Mouse (Mus musculus): Measurements from ENCODE around the gene Isx. TPM values are rescaled to one million over a fixed set of nuclear protein-coding genes. Genes with fewer than 3 reads are reported as not detected.

Isx gene
- total RNA-seq (2021) = not detected
- long read RNA-seq = 0 reads

DNA sequence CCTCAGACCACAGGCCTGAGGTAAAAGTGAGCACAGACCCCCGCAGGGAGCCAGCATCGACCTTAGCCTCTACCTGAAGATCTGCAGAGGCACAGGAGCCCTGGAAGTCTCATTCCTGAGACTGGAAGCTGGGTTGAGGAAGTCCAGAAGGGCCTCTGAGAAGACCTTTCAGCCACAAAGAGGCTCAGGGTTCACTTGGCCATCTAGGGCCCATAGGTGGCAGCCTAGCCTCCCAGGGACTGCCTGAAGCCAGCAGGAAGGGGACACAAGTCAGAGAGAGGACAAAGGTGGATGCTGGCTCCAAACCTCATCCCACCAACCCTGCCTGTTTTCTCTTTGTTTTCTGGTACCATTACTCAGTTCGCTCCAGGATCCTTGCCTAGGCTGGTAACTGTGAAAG is at the start of gene Isx:
Gene Isx (plus strand): TSS at position 234 of the 400 bp plus-strand sequence.
- no peak for DNase-seq (ENCODE audit: low spot score in 2 of 2)

DNA sequence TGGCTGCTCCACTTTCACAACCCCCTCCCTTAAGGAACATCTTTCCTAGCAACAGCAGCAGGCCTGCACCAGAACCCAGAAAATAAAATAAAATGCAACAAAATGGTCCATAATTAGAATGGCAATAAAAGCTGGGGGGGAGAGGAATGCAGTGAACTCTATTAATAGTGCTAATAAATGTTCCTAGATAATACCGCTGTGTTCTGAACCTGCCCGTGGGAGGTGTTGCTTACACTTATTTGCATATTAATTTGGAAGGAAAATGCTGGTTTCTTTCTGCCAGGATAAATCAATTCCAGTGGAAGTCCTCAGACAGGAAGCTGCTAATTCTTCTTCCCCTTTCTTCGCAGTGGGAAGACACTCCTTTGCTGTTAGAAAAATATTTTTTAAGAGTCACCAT is 45.3 kb upstream of the Isx start:
- DNase-seq (ENCODE audit: low spot score in 2 of 2) = no peak

DNA sequence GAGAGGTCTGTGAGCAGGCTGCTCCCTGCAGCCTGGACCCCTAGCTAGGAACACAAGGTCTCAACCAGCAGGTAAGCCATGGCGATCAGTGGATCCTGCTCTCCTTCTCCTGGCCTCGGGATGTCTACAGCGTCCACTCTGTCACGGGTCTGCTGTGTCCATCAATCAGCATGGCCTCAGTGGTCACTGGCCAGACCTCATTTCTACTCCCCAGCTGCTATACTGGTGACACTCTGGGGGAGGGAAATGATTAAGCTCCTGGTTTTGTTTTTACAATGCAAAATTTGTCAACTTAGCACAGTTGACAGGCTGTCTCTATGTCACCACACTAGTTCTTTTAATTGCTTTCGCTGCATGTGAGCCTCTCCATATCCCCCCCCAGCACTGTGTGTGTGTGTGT is 41.7 kb upstream of the Isx start:
- DNase-seq (ENCODE audit: low spot score in 2 of 2) = no peak

DNA sequence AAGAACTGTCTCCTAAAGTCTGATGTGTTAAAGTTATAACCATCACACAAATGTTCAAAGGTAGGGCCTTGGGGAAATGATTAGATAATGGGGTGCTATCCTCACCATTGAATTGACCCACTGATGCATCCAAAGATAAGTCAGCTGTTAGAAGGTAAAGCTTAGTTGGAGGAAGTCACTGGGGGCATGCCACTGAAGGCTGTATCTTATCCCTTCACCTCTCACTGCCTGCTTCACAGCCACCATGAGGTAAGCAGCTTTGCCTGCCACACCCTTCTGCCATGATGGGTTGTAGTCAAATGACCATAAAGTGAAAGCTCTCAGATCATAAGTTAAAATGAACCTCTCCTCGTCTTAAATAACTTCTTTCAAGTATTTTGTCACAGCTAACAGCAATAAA is 38.7 kb upstream of the Isx start:
- DNase-seq (ENCODE audit: low spot score in 2 of 2) = no peak

DNA sequence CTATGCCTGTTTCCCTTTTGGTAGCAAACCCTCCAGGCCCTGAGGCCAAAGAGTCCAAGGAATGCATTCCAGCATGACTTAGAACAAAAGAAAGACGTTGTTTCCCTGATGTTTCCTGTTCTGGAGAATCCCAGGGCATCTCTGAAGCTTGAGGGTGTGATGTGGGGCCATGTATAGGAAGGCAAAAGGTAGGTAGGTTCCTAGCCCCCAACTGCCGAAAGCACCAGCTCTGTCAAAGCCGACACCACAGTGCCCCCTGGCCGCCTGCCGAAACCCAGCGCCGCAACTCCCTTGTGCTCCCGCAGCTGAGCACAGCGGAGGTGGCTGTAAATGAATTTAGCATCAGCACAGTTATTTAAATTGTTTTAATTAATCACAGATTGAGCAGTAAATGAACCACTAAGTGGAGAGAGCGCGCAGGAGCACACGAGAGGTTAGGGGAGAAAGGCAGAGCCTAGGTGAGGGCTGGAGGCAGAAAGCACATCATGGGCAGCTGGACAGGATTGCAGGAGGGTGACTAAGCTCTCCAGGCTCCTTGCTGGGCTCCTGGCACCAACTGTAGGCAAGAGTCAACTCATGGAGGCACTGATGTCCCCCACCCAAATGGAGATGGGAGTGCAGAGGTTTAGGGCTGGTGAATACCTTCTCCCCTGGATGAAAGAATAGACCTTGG is 25.5 kb upstream of the Isx start:
- DNase-seq (ENCODE audit: low spot score in 2 of 2) = peak; percentile 37 to 65

DNA sequence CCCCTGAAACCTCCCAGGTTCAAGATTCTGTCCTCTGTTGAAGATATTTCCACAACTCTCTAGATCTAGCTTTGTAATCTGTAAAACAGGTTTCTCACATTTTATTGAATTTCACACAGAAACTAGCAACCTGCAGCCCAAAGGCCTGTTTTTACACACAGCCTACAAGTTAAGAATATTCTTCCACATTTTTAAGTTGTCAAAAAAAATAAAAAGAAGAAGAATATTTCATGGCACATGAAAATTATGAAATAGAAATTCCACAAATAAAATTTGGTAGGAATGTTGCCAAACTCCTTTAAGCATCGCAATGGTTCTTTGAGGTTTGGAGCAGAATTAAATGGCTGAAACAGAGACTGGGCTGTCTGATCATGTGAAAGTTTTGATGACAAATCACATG is 24.3 kb upstream of the Isx start:
- DNase-seq (ENCODE audit: low spot score in 2 of 2) = no peak

DNA sequence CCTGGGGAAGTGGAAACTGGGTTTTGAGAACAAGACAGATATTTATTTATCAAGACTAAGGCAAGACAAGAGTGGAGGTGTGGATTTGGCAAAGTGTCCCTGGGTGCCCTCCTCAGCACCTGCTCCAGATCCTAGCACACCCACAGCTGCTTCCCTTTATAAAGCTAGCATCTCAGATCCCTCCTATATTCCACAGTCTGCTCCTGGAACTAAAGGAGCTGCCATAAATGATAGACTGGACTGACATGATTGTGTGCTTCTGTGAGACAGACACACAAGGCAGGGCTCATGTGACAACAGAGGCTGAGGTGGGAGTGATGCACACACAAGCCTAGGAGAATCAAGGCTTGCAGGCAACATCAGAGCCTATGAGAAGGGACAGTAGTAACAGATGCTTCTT is 22.0 kb upstream of the Isx start:
- no peak for DNase-seq (ENCODE audit: low spot score in 2 of 2)

DNA sequence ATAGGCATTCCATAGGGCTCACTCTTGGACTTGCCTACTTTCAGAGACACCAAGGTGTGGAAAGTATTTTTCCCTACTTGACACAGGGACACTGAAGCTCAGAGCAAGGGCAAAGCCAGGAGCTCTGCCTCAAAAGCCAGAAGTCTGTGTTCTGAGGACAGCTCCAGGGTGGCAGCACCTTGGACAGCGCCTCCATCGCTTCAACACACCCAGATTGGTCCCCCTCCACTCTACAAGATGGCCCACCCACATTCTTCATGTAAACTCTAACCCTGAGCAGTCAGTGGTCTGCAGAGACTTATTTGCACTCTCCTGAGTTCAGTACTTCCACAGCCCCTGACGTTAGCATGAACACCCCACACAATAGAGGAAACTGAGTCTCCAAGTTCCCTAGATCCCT is 21.1 kb upstream of the Isx start:
- no peak for DNase-seq (ENCODE audit: low spot score in 2 of 2)

DNA sequence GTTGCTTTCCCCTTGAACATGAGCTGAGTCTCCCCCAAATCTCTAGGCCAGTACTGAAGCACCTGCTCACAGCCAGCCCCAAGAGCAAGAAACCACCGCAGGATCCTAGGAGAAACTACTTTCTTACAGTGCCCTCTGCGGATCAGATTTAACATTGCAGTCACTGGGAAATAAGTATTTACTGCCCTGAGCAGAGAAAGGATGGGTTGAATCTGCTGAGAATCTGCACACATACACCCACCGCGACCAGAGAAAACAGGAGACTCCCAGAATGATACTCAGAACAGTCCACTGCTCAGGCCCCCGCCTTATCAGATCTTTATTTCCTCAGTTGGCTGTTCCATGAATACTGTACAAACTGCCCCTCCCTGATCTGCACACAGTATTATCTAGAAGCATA is 19.5 kb upstream of the Isx start:
- DNase-seq (ENCODE audit: low spot score in 2 of 2) = peak; percentile 69 to 76

DNA sequence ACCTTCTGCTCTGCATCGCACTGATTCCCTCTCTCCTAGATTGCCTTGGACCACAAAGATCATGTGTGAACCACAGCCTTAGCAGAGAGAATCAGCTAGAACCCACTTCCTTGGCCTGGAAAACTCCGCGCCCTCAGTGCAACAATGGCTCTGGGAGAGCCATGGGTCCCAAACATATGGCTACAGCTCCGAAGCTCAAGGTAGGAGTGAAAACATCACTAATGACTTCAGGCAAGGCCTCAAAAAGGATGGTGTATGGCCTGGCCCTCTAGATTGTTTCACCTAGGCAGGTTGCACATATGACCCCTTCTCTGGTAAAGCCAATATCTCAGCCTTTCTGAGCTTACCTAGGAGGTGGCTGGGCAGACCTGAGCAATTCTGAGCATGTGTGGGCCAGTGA is 18.2 kb upstream of the Isx start:
- DNase-seq (ENCODE audit: low spot score in 2 of 2) = no peak

DNA sequence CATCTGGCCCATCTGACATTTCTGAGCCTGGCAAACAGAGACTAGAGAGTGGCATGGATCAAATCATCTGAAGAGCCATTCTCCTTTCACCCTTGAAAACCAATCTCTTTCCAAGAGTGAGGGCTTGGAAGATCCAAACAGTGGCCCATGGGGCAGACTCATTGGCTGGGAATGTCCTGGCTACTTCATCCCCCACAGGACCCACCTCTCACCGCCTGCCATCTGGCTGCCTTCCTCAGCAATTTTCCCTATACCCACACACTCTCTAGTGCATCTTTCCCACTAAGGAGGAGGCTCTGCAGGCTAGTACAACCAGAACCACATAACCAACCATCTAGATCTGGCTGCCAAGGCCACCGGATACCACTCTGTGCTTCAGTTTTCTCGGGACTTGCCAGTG is 17.6 kb upstream of the Isx start:
- no peak for DNase-seq (ENCODE audit: low spot score in 2 of 2)

DNA sequence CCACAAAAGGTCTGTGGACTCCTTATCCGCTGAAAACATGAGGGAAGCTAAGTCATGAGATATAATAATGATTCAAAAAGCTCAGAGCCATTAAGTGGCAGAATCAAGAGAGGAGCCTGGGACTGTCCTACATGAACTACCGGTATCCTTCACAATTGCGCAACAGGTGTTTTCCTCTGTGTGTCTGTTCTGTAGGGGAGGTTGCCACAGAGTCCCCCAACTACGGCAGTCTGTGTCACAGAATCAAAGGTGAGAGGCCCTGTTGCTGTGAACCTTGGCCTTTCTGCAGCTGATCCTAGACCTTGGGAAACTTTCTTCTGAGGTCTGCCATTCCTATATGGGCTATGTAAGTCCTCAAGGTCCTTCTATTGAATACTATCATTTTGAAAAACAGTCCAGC is 13.7 kb upstream of the Isx start:
- DNase-seq (ENCODE audit: low spot score in 2 of 2) = no peak

DNA sequence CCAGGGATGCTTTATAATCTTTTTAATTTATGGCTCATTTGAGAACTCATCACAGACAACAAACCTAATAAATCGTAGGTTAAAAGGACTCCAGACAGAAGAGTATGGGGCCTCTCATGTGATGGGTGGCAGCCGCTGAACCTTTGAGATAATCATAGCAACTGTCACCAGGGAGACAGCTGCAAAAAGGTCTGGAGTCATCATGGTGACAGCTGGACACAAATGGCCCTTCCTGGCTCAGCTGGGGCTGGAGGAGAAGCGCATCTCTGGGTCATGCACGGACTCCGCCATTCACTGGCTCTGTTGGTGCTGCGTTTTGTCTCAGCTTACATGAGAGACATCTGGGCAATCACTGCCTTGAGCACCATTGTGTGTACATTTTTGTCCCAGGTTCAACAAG is 12.5 kb upstream of the Isx start:
- no peak for DNase-seq (ENCODE audit: low spot score in 2 of 2)

DNA sequence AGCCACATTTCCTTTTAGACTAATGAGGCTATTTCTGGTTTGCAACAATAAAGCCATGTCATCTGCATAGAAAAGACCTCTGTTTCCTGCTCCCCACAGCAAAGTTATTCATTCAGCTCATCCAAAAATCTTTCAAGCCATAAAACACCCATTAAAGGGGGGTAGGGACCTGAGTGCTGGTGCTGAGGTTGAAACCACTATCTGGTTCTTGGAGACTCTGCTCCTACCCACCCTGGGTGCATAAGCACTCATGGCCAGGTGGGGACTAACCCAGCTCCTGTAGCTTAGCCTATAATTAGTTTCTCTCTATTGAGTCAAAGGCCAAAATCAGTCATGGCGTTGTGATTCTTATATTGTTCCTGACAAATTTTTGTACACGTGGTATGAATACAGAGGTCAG is 10.4 kb upstream of the Isx start:
- DNase-seq (ENCODE audit: low spot score in 2 of 2) = no peak

DNA sequence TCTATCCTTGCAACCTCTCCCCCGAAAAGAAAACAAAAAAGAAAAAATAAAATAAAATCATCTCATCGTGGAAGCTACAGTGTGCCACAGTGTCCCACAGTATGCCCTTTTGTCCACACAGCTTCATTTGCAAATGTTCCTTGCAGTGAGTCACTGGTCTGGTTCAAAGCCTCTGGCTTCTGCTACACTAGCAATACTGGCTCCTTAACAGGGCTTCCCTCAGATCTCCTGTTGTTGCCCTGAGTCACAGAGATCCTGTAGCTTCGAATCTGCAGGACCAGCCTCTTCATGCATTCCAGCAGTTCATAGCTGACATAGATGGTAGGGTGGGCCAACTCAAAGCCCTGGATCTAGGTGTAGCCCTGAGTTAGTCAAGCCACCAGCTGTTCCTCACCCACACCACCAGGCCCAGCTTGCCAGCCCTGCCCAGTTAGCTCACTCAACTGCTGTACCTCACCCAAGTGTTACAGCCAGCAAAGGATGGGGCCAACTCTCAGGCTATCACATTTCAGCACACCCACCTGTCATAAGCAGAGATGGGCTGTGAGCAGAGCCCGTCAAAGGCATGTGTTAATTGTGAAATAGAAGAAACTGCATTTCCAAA is 2.5 kb upstream of the Isx start:
- DNase-seq (ENCODE audit: low spot score in 2 of 2) = no peak

DNA sequence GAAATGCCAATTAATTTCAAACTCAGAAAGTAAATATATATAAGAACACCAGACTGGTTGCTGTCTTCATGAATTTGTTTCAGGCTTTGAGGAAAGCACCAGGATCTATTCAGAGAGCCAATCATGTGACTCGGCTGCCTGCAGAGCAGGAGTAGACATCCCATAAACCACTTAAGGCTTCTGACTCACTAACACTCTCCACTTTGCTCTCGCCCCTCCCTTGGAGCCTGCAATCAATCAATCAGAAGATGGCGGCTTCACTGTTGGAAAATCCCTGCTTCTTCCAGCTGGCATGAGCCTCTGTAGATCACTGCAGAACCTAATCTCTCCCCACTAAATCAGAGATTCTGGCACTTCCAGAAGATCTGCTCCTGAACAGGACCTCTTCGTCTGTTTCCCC is 1.3 kb upstream of the Isx start:
- no peak for DNase-seq (ENCODE audit: low spot score in 2 of 2)

DNA sequence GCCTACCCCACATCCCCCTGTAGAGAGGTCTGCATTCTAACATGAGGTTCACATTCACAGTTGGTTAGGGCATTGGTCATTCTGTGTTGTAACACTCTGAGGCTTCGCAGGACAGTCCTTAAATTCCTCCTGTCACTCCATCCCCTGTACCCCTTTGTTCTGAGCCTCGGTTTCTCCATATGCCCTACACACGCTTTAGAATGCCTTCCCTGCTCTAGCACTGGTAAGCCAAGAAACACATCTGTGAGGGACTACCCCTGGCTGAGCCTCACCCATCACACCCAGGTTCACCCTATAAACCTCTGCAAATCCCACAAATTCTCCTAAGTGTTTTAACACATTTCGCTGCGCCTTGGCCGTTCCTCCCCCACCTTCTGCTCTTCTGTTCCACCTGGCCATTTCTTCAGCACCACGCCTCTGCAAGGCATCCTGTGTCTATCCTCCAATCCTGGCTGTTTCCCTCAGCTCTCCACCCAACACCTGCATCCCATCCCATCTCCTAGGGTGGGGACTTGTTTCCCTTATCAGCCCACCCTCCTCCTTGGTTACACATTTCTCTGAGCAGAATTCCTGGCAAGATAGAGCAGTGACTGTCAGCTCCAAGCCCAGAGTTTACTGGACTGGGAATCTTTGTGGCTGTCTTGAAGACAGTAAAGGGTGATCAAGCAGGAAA is 686 bp upstream of the Isx start:
- no peak for DNase-seq (ENCODE audit: low spot score in 2 of 2)

DNA sequence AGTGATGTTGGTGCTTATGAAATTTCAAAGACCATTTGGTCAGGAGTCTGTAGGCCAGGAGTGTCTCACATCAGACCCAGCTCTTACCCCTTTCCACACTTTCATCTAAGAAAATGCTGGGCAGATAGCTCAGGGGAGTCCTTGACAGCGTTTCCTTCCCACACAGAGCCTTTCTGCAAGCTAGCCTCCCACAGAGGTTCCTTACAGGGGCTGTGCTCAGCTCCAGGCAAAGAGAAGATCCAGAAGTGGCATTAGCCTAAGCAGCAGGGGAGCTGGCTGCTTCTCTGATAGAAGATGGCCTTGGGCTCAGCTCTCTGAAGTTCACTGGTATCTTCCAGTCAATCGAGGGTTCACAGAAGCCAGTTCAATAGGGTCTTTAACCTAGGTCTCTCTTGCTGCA is 1.6 kb downstream of the Isx start:
- no peak for DNase-seq (ENCODE audit: low spot score in 2 of 2)

DNA sequence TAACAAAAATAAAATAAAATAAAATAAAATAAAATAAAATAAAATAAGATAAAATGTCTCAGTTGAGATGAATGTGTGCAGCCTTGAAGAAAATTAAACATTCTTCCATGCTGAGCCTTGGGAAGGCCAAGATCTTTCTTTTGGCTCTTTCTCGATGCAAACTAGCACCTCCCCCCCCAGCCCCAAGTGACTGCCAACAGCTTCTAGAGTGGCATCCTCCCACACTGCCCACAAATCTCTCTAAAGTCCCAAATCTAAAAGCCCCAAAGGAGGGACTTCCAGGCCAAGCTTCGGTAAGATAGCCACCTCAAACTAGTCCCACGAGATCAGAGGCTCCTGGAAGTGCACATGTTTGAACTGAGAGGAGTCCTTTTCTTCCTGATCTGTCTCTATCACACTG is 5.7 kb downstream of the Isx start:
- DNase-seq (ENCODE audit: low spot score in 2 of 2) = no peak

DNA sequence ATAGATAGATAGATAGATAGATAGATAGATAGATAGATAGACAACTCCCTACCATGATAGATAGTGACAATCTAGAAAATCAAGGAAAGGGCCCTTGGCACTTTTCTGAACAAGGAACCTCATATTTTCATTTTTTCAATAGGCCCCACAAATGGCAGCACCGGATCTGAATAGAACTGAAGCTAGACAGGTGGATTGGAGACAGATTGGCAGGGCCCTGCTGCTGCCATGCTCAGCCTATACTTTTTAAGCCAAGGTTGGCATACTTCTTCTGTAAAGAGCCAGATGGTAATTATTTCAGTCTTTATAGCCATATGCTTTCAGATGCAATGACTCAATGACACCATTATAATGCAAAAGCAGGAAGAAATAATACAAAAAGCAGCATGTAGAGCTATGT is 15.8 kb downstream of the Isx start:
- DNase-seq (ENCODE audit: low spot score in 2 of 2) = no peak

DNA sequence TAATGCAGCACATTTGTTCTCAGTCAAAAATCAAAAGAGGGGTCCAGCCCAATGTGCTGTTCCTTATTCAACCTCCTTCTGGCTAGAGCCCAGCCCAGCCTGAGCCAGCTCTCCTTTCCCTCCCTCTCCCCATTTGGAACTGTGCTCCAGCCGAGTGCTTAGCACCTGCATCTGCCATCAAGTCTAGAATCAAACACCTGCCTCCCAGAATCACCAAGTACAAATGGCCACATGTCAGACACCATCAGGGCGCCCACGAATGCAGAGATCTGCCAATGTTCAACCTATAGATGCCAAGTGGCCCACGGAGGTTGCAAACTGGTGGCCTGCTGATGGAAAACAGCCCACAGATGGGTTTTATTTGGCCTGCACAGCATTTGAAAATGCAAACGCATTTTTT is 18.1 kb downstream of the Isx start:
- peak; percentile 32 to 41 for DNase-seq (ENCODE audit: low spot score in 2 of 2)

DNA sequence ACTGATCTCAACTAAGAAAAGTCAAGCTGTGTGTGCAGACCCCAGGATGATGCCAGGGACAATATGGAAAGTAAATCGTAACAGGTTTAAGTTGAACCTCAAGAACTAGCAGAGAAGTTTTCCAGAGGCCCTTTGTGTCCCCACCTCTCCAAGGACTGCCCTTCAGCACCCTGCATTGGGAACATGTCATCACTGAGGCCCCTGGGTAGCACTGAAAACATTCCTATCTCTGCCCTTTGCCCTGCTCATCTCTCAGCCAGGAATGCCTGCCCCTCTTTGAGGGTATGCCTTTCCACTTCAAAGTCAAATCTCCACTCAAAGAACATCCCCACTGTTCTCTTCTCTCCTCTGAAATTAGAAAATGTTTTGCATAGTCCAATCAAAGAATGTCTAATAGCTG is 23.3 kb downstream of the Isx start:
- no peak for DNase-seq (ENCODE audit: low spot score in 2 of 2)

DNA sequence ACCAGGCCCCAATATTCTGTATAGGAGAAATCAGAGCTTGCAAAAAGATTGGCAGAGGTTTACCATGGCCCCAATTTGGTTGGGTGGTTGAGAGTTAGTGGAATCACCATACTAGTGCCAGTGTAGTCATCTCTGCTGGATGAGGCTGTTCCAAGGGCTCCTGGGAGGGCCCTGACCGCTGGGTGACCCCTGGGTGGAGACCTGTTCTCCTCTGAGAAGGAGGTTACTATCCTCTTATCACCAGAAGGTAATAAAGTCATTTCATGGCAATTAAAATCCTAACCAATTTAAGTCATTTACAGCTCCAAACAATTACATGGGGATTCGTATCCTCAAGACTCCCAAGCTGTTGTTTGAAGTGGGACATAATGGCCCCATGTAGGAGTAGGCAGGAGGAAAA is 24.3 kb downstream of the Isx start:
- DNase-seq (ENCODE audit: low spot score in 2 of 2) = no peak
